Mouse (Mus musculus) effector memory CD4-positive, alpha-beta T cell, adult 5 months (primary cell): ENCODE data around the gene Fbxo39. TPM values are rescaled to one million over a fixed set of nuclear protein-coding genes. Genes with fewer than 3 reads are reported as not detected.

Source experiments
- polyA plus RNA-seq: library from polyadenylated mRNA; unstranded; fragments of 100-300 nt; shearing (Covaris generic); gene quantifications from one replicate; pipeline ENCODE4 v1.2.1, GENCODE M21; 2017

The Fbxo39 gene
- polyA plus RNA-seq = 0.29 TPM

DNA sequence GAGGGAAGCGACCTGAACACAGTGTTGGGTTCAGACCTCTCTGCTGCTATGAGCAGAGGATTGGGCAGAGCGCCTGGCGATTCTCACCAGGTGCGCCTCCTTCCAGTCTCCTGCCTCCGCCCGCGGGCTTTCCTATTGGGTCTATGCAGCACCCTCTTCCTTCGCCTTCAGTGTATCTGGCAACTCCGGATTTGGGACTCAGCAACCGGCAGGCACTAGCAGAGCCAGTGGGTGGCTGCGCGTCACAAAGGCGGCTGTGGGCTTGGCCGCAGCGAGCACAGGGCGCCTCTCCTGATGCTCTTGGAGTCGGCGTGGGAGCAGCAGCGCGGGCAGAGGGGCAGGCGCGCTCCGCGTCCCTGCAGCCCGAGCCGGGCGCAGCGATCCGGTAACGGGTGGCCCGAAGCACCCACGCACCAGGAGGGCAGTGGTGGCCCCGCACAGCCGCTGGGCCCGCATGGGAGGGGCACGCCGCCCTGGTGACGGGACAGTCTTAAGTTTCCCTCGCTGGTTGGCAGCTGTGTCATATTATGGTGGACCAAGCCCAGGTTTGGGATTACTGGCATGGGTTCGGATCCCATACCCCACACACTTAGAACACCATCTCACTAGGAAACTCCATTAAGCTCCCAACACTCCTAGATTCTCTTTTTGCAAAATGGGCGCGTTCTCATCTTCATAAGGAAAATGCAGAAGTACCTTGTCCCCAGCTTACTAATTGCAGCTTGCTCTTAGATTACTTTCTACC, at the start of gene Fbxo39:
Gene Fbxo39 (plus strand): TSS at position 294 of the 745 bp plus-strand sequence.

GRCm38 (mm10) chr11:72266960-72267560, 47.2 kb upstream of the Fbxo39 start, which contains the start of gene Slc13a5:
Gene Slc13a5, minus strand, starts transcription at chr11:72267222.

GRCm38 (mm10) chr11:72301334-72301733, 12.9 kb upstream of the Fbxo39 start, which contains the start of gene Xaf1:
Gene Xaf1, plus strand, starts transcription at chr11:72301629.

GRCm38 (mm10) chr11:72362347-72362741, 48.1 kb downstream of the Fbxo39 start, which contains the start of gene Tekt1:
Gene Tekt1, minus strand, starts transcription at chr11:72362442.

Other genes with a start within 250 kb of the Fbxo39 start
- not detected for gene Pitpnm3, start 178.7 kb upstream of the Fbxo39 start, polyA plus RNA-seq
- gene Gm43951, start 107.6 kb upstream of the Fbxo39 start, polyA plus RNA-seq = 0.12 TPM
- 13.3 TPM for gene 4933427D14Rik, start 107.0 kb upstream of the Fbxo39 start, polyA plus RNA-seq
- 72.3 TPM for gene Txndc17, start 106.9 kb upstream of the Fbxo39 start, polyA plus RNA-seq
- 31.5 TPM for gene Med31, start 98.9 kb upstream of the Fbxo39 start, polyA plus RNA-seq
- not detected for gene Slc13a5, start 47.2 kb upstream of the Fbxo39 start, polyA plus RNA-seq
- gene Xaf1, start 12.8 kb upstream of the Fbxo39 start, polyA plus RNA-seq = 38.9 TPM
- not detected for gene Tekt1, start 48.0 kb downstream of the Fbxo39 start, polyA plus RNA-seq
- gene Smtnl2, start 97.3 kb downstream of the Fbxo39 start, polyA plus RNA-seq = not detected
- not detected for gene Ggt6, start 121.1 kb downstream of the Fbxo39 start, polyA plus RNA-seq
- 101 TPM for gene Mybbp1a, start 126.9 kb downstream of the Fbxo39 start, polyA plus RNA-seq
- gene Spns2, start 175.5 kb downstream of the Fbxo39 start, polyA plus RNA-seq = not detected
- gene Spns3, start 236.1 kb downstream of the Fbxo39 start, polyA plus RNA-seq = 0.21 TPM